Mouse (Mus musculus) thymus, adult 2 months (tissue): Measurements from ENCODE around the gene Snapin. TPM values are rescaled to one million over a fixed set of nuclear protein-coding genes. Genes with fewer than 3 reads are reported as not detected.
A peak's percentile ranks its signal among the peaks of the same experiment; 100 is the strongest.

Experiments
- DNase-seq: peaks from one replicate; pipeline ENCODE4 v3.0.0; 2021
- H3K27ac ChIP-seq: fragments of 200-500 bp; 2 replicates; pipeline ENCODE4 v1.5.1; 2012; ENCODE audit warnings: low read length, control low read depth; ENCODE audit not compliant: control insufficient read depth, insufficient read depth
- H3K27me3 ChIP-seq: fragments of 200-500 bp; 2 replicates; pipeline ENCODE4 v1.6.1; 2012; ENCODE audit warnings: mild to moderate bottlenecking, low read length, moderate library complexity, mixed read lengths; ENCODE audit not compliant: control insufficient read depth, insufficient read depth
- H3K36me3 ChIP-seq: fragments of 200-500 bp; 2 replicates; pipeline ENCODE4 v1.6.1; 2012; ENCODE audit warnings: mild to moderate bottlenecking, low read length, moderate library complexity; ENCODE audit not compliant: control insufficient read depth, insufficient read depth
- H3K4me1 ChIP-seq: fragments of 200-500 bp; replicated peaks from 2 replicates; pipeline ENCODE4 v1.6.1; 2012; ENCODE audit warnings: low read length; ENCODE audit not compliant: control insufficient read depth, insufficient read depth
- H3K4me3 ChIP-seq: fragments of 200-500 bp; 2 replicates; pipeline ENCODE4 v1.5.1; 2012; ENCODE audit warnings: mild to moderate bottlenecking, low read length, control low read depth, moderate library complexity; ENCODE audit not compliant: control insufficient read depth, insufficient read depth
- CTCF ChIP-seq: fragments of 200-500 bp; IDR thresholded peaks from 2 replicates; pipeline ENCODE4 v1.5.1; 2012; ENCODE audit warnings: mild to moderate bottlenecking, control low read depth, low read length, moderate library complexity, borderline replicate concordance; ENCODE audit not compliant: control insufficient read depth, poor library complexity, insufficient read depth; ENCODE audit errors: extremely low read depth
- POLR2A ChIP-seq: fragments of 200-500 bp; IDR thresholded peaks from 2 replicates; pipeline ENCODE4 v1.6.1; 2012; ENCODE audit warnings: mild to moderate bottlenecking, low read length, control low read depth, moderate library complexity; ENCODE audit not compliant: control insufficient read depth, poor library complexity, insufficient read depth; ENCODE audit errors: extremely low read depth
- WGBS: fragments of 180-500 bp; shearing (Covaris S2); methylation state at CpG from one replicate; pipeline ENCODE4 v1.1.7; 2018; 5-methylcytosine and 5-hydroxymethylcytosine counted together
- polyA plus RNA-seq: library from polyadenylated mRNA; depleted of rRNA; stranded (reverse); fragments of >200 nt; gene quantifications from 2 replicates; pipeline ENCODE4 v1.2.3, GENCODE M21; 2012; rRNA removed

Gene Snapin
- polyA plus RNA-seq, 1 experiment: 27.8 TPM

DNA sequence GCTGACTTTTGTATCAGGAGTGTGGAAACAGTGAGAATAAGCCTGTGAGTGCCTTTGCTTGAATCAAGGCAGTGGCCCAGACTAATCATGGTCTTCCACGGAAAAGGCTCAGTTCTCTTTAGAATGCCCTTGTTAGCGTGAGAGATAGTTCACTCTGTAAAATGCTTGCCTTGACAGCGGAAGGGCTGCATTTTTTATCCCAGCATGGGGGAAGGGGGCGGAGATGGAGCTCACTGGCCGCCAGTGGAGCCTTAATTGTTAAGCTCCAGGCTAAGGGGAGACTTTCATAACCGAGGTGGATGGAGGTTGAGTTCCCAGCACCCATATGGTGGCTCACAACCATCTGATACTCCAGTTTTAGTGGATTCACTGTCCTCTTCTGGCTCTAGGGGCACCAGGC, 42.2 kb downstream of the Snapin start:
- no peak for DNase-seq
- Histone ChIP-seq H3K27ac (no peak overlapping the region), H3K36me3 (no peaks in the 10 kb centered on the region), H3K4me3 (no peak overlapping the region), H3K27me3 (no peaks in the 10 kb centered on the region), H3K4me1 (peaks cover 15% of the 10 kb centered on the region)
- TF ChIP-seq CTCF (no peak), POLR2A (no peak)
- WGBS: 96% methylated on average over 6 of the region's 6 CpGs

DNA sequence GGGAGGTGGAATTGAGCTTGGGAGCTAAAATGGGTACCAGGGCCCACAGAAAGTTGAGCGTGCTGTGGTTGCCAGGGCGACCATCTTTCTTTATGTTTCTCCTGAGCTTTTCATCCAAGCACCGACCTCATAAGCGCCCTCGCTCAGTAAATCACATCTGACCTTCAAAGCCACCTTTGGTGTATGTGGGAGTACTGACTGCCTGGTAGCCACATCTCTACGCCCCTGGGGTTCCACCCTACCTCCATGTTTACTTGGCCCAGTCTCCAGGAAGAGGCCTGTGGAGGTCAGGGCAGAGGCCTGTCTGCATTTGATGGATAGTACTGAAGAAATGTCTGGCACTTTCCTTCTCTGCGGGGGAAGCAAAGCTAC, 43.7 kb downstream of the Snapin start:
- H3K27me3 ChIP-seq: no peaks in the 10 kb centered on the region
- no peaks in the 10 kb centered on the region for H3K36me3 ChIP-seq
- no peak overlapping the region for H3K27ac ChIP-seq
- no peak for TF ChIP-seq POLR2A
- no peak for TF ChIP-seq CTCF
- no peak for DNase-seq
- H3K4me3 ChIP-seq: no peak overlapping the region
- peaks cover 15% of the 10 kb centered on the region for H3K4me1 ChIP-seq
- WGBS: 67% methylated on average over 7 of the region's 7 CpGs

DNA sequence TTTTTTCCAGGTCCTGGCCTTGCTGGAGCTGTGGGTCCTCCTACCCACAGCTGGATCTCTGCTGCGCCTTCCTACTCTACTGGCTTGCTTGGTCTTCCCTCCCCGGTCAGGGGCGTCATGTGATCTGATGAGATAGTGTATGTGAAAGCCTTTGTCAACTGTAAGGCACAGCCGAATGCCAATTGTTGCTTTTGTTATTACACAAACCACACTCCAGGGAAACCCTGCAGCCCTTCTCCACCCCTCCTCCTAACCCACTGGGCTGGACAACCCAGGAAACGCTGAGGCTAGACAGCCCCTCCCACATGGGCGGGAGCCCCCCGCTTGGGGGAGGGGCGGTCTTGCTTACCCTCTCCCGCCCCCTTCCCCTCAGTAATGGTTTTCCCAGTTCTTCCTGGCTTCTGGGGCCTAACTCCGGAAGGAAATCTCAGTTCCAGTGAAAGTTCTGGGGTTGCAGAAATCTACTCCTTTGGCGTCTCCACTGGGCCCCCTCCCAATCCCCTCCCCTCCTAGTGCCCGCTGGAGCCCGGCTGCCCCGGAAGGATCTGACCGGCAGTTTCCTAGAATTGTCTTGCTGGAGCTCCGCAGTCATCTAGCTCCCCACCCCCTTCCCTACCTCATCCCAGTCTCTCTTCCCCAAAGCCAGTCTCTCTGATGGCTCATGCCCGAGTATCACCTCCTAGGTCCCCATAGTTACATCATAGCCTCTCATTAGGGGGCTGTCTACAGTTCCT, 44.3 kb downstream of the Snapin start:
- DNase-seq: peak; percentile 61

DNA sequence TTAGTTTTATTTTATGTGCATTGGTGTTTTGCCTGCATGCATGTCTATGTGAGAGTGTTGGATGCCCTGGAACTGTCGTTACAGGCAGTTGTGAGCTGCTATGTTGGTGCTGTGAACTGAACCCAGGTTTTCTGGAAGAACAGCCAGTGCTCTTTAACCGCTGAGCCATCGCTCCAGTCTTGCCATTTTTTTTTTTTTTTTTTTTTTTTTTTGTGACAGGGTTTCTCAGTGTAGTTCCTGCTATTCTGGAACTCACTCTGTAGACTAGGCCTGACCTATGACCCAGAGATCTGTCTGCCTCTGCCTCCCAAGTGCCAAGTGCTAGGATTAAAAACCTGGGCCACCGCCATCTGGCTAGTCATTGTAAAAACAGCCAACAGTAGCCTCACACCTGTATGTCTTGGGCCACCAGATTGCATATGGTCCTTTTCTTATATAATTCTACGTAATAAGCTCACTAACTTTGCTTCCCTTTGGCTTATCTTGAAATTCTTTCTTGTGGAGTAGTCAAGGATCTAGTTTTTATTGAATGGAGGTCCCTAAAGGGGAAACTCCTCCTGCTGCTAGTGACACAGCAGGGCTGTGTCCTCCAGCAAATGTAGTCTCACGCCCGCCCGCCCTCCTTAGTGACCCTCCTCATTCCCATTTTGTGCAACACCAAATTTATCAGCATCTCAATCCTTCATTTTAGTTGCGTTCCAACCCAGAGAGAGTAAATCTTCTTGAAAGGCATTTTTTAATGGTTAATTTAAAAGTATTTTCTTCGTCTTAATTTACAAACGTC, 45.2 kb downstream of the Snapin start:
- H3K4me3 ChIP-seq: no peak overlapping the region
- TF ChIP-seq CTCF: no peak
- no peak for TF ChIP-seq POLR2A
- DNase-seq: no peak
- H3K36me3 ChIP-seq: no peaks in the 10 kb centered on the region
- 85% methylated on average over 11 of the region's 11 CpGs for WGBS
- no peak overlapping the region for H3K27ac ChIP-seq
- no peaks in the 10 kb centered on the region for H3K27me3 ChIP-seq
- H3K4me1 ChIP-seq: peaks cover 11% of the 10 kb centered on the region

More for the DNA sequence above, 44.3 kb downstream of the Snapin start:
- TF ChIP-seq CTCF (no peak), POLR2A (no peak)
- Histone ChIP-seq H3K4me1 (peaks cover 15% of the 10 kb centered on the region), H3K27ac (0 out of 2 replicates have a peak overlapping the region, but pooled peaks have one; percentile 4), H3K4me3 (peak overlapping the region; percentile 65), H3K36me3 (no peaks in the 10 kb centered on the region), H3K27me3 (no peaks in the 10 kb centered on the region)
- 5% methylated on average over 17 of the region's 17 CpGs for WGBS

DNA sequence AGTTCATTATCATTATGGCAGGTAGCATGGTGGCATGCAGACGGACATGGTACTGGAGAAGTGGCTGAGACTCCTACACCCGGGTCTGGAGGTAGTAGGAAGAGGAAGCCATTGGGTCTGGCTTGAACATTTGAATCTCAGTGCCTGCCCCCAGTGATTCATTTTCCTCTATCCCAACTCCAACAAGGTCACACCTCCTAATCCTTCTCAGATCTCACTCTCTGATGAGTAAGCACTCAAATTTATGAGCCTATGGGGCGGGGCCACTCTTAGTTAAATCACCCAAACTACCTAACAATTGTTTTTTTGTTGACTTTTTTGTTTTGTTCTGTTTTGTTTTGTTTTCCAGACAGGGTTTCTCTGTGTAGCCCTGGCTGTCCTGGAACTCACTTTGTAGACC, 46.9 kb downstream of the Snapin start:
- WGBS: 97% methylated on average over 3 of the region's 3 CpGs
- no peak for DNase-seq
- Histone ChIP-seq H3K27ac (no peak overlapping the region), H3K27me3 (no peaks in the 10 kb centered on the region), H3K4me3 (no peak overlapping the region), H3K4me1 (peaks cover 11% of the 10 kb centered on the region), H3K36me3 (no peaks in the 10 kb centered on the region)
- no peak for TF ChIP-seq POLR2A
- no peak for TF ChIP-seq CTCF

DNA sequence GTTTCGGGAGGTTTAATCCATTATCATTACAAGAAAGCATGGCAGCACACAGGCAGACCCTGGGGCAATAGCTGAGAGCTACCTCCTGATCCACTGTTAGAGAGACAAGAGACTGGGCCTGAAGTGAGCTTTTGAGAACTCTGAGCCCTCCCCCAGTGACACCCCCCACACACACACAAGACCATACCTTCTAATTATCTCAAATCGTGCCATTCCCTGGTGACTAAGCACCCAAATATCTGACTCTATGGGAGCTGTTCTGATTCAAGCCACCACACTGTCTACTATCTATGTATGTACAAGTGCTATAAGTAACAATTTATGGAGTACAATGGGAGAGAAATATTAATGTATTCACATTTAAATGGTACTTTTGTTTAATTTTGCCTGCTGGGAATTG, 50.1 kb downstream of the Snapin start:
- no peak overlapping the region for H3K27ac ChIP-seq
- no peaks in the 10 kb centered on the region for H3K4me1 ChIP-seq
- TF ChIP-seq CTCF (no peak), POLR2A (no peak)
- H3K36me3 ChIP-seq: no peaks in the 10 kb centered on the region
- no peaks in the 10 kb centered on the region for H3K27me3 ChIP-seq
- no peak overlapping the region for H3K4me3 ChIP-seq
- 97% methylated on average over 2 of the region's 2 CpGs for WGBS
- DNase-seq: no peak

Other genes starting within 250 kb of the Snapin start
- gene Creb3l4, start 247.5 kb downstream of the Snapin start, polyA plus RNA-seq: 0.94 and 1.3 TPM in 2 replicates
- gene Slc39a1, start 242.9 kb downstream of the Snapin start, polyA plus RNA-seq: 68.5 and 69.2 TPM in 2 replicates
- 151 and 161 TPM in 2 replicates for gene Crtc2, start 236.9 kb downstream of the Snapin start, polyA plus RNA-seq
- gene Dennd4b, start 225.8 kb downstream of the Snapin start, polyA plus RNA-seq: 163 and 182 TPM in 2 replicates
- 69.8 and 77.6 TPM in 2 replicates for gene Gatad2b, start 197.9 kb downstream of the Snapin start, polyA plus RNA-seq
- gene Slc27a3, start 101.1 kb downstream of the Snapin start, polyA plus RNA-seq: 15.0 and 21.2 TPM in 2 replicates
- 46.2 and 47.4 TPM in 2 replicates for gene Ints3, start 57.4 kb downstream of the Snapin start, polyA plus RNA-seq
- gene Npr1, start 25.2 kb downstream of the Snapin start, polyA plus RNA-seq: 9.2 and 11.4 TPM in 2 replicates
- gene Ilf2, start 14.9 kb downstream of the Snapin start, polyA plus RNA-seq: 50.1 and 50.8 TPM in 2 replicates
- 91.0 and 94.5 TPM in 2 replicates for gene Chtop, start 18.5 kb upstream of the Snapin start, polyA plus RNA-seq
- gene S100a1, start 23.4 kb upstream of the Snapin start, polyA plus RNA-seq: 54.7 and 122 TPM in 2 replicates
- 59.1 and 83.0 TPM in 2 replicates for gene S100a13, start 23.4 kb upstream of the Snapin start, polyA plus RNA-seq
- gene S100a14, start 35.8 kb upstream of the Snapin start, polyA plus RNA-seq: 8.7 and 11.3 TPM in 2 replicates
- gene S100a16, start 46.2 kb upstream of the Snapin start, polyA plus RNA-seq: 45.4 and 69.6 TPM in 2 replicates
- gene S100a3, start 69.5 kb upstream of the Snapin start, polyA plus RNA-seq: 7.4 and 14.0 TPM in 2 replicates
- gene S100a2, start 99.2 kb upstream of the Snapin start, polyA plus RNA-seq: not detected in 2 replicates
- gene Gm42674, start 110.9 kb upstream of the Snapin start, polyA plus RNA-seq: not detected in 2 replicates
- 31.0 and 51.8 TPM in 2 replicates for gene S100a4, start 112.7 kb upstream of the Snapin start, polyA plus RNA-seq
- gene S100a5, start 117.5 kb upstream of the Snapin start, polyA plus RNA-seq: not detected in 2 replicates
- gene S100a6, start 121.8 kb upstream of the Snapin start, polyA plus RNA-seq: 62.7 and 96.8 TPM in 2 replicates
- gene S100a7a, start 163.0 kb upstream of the Snapin start, polyA plus RNA-seq: 0.32 and 0.42 TPM in 2 replicates
- 13.3 and 13.8 TPM in 2 replicates for gene S100a8, start 177.9 kb upstream of the Snapin start, polyA plus RNA-seq
- gene S100a9, start 204.7 kb upstream of the Snapin start, polyA plus RNA-seq: 13.6 and 14.4 TPM in 2 replicates
- 1.1 and 1.6 TPM in 2 replicates for gene Pglyrp4, start 235.9 kb upstream of the Snapin start, polyA plus RNA-seq